Mouse (Mus musculus) c-Kit-positive CD71-positive TER-119-positive erythroid progenitor cells, embryonic 14.5 days (primary cell): ENCODE results near the gene Cdca7l.
"Not testable (repeated sequence)": the region's sequence is repeated elsewhere in the genome, so short reads cannot be mapped to it uniquely, and the experiment has no call there.

Source experiments
- DNase-seq: peaks from one replicate; pipeline ENCODE4 v3.0.0-alpha.2; 2013; ENCODE audit warnings: low spot score

Cdca7l gene

GRCm38 (mm10) chr12:117862655-117863054 is 58.6 kb downstream of the Cdca7l start:
- no peak for DNase-seq

GRCm38 (mm10) chr12:117867708-117868564 is 63.8 kb downstream of the Cdca7l start:
- no peak for DNase-seq

- no peak for DNase-seq
Observed at GRCm38 (mm10) chr12:117872265-117872664, 68.2 kb downstream of the Cdca7l start.

DNA sequence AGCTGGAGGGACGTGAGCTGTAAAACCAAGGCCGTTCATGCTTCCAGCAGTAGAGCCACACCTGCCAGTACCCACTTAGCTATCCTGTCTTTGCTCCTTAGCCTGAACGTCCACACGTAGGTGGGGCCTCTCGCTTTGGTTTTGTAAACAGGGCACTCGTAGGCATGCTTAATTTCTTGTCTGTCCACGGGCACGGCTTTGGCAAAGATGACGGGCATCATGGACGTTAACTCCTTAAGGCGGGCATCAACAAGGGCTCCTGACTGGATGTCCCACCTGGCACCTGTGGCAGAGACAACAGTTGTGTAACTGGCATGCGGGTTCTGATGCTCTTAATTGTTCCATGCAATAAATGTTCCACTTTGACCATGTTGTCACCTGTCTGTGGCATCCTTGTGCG is 74.3 kb downstream of the Cdca7l start:
- DNase-seq, result no peak

- DNase-seq, result no peak
Observed at GRCm38 (mm10) chr12:117884627-117885026, 80.5 kb downstream of the Cdca7l start.

DNA sequence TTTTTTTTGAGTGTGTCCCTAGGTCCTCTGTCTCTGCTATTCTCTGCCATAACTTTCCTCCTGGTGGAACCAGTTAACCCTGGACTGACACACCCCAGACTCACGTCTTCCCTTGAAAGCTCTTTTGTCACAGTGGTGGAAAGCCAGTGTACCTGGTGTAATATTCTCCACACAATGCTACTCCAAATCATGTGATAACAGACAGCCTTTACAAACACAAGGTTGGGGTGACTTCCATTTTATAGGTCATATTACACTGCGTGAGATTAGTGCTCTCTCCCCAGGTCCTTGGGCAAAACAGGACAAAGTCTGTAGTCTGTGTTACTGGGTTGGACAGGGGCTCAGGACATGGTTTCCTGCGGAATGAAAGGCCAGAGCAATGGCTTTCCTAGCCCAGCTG is 83.3 kb downstream of the Cdca7l start:
- DNase-seq, result no peak

- DNase-seq, result not testable (repeated sequence)
Observed at GRCm38 (mm10) chr12:117900798-117901197, 96.7 kb downstream of the Cdca7l start.

- DNase-seq, result not testable (repeated sequence)
Observed at GRCm38 (mm10) chr12:117901352-117901751, 97.3 kb downstream of the Cdca7l start.

GRCm38 (mm10) chr12:117903671-117904070 is 99.6 kb downstream of the Cdca7l start:
- DNase-seq, result no peak

GRCm38 (mm10) chr12:117905232-117905840 is 101.2 kb downstream of the Cdca7l start:
- not testable (repeated sequence) for DNase-seq

DNA sequence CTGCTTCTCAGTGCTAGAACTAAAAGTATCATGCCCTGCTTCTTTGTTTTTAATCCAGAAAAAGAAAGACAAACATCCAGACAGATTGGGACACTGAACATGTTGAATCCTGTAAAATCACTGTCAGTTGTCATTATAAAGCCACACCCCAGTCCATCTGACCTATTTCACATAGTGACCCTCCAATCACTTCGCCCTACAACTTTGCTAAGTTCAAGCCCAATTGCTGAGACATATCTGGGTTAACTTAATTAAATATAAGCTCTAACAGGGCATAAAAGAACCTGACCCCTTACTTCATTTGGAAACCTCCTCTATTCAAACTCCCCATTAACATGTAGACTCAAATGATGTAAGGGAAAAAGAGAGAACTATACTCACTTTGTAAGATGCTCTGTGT is 107.3 kb downstream of the Cdca7l start:
- DNase-seq, result no peak

DNA sequence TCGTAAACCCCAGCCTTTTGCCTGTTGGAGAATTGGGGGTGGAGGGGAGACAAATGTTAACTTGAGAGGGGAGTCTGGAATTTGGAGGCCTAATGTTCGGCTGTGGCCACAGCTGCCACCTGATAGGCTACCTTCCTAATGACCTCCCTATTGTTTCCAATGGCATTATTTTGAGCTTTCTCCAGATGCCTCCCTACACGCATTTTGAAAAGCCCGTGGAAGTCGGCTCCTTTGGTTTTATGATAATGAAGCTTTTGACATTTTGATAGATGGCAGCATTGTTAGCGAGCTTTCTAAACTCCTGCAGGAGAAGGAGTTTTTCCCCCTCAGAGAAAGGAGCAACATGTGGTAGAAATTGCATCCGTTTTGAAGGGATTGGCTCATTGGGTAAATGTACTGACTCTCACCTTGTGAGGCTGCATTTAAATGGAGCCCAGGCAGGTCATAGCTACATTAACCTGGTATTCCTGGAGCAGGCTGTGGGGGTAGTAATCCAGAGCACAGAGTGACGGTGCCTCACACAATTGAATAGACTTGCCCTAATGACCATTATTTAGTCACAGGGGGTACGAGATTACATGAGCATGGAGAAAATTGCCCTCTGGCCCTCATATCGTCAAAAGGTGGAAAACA is 110.6 kb downstream of the Cdca7l start:
- no peak for DNase-seq

GRCm38 (mm10) chr12:117915826-117916588 is 111.9 kb downstream of the Cdca7l start:
- DNase-seq, result no peak
